Mouse (Mus musculus) cerebellum, adult 8-10 months (tissue): ENCODE data around the gene G430095P16Rik.

Experiments used
- DNase-seq: peaks from one replicate; pipeline ENCODE4 v3.0.0; 2022

G430095P16Rik gene

DNA sequence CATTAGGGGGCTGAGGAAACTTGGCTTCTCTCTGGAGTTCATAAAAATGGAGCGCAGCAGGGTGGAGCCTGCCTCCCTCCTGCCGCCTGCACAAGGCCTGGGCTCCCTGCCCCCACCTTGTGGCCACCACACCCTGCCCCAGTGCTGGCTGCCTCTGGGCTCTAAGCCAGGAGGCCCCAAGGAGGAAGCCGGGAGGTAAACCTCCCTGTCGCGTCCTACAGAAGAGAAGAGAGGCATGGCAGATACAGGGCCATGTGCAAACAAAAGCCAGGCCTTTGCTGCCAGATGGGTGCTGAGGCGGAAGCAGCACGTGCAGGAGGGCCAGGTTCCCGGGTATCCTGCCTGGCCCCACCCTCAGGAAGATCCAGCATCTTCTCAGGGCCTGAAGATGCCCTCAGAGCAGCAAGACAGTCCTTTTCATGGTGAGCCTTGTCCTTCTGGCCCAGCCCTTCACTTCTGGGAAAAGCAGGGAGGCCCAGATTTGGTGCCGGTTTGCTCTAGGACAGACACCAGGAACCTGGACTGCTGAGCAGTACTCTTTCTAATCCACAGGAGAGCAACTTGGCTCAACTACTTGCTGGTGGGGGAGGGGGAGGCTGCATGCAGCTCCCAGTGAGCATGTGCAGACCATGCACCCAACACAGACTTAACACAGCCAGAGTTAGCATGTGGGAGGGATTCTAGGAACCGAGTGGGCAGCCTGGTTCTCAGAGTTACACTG lies at the start of gene G430095P16Rik:
G430095P16Rik (plus strand) TSS at position 158 of the 721 bp plus-strand sequence.
- peak; percentile 60 for DNase-seq

DNA sequence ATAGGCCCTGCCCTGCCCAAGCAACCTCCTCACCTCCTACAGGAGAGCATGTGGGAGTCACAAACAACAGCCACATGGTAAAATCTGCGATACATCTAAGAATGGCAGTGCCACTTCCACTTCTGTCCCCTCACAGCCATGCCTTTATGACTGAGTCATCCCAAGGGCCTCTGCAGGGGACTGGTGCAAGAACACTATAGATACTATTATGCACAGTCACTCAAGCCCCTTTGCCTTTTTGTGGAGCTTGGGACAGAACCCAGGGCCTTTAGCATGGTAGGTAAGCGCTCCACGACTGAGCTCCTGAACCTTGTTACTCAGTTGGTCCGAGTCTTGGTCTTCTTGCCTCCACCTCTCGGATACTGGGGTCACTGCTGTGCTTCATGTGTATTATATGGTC lies 45.5 kb upstream of the G430095P16Rik start:
- no peak for DNase-seq

DNA sequence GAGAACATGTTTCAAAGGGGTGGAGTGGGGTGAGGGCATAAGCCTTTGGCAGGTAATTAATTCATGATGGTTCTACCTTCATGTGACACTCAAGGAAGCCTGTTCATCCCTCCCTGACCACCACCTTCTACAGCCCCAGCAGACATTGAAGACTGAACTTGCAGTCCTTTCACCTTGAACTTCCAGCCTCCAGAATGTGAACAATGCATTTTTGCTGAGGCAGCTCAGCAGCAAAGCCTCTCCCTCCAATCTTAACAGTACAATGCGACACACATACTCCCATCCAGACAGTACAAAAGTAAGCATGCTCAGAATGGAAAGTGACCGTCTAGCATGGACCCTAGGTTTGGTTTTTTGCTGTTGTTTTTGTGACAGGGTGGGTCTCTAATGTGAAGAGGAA lies 41.3 kb upstream of the G430095P16Rik start:
- no peak for DNase-seq

DNA sequence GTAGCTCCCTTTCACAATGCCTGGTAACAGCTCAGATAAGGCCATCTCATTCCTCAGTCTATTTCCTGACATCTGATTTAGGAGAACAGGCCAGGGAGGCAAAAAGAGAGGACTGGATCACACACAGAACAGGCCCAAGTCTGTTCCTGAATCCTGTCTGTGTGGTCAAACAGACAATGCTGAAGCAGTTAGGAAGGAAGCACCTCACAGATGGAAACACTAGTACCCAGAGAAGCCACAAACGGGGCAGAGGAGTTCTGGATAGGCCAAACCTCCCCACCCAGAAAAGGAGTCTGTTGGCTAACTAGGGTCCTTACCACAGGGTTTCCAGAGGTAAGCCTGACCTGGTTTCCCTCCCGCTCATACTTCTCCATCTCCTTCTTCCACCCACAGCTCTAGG lies 40.5 kb upstream of the G430095P16Rik start:
- no peak for DNase-seq

DNA sequence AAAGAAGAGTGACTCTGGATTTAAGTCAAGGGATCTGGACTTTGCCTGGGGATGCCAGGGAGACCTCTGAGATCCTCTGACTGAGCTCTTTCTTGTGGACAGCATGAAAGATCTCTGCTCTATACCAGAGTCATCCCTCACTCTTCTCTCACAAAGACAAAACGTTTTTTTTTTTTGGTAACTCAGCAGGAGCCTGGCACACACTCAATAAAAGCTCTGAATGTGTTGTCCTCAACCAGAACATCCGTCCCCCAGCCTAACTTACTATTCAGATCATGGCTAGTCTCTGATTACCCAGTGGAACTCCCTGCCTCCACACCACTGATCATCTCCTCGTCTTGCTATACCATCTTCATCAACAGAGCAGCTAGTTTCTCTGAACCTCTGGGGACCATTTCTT lies 38.3 kb upstream of the G430095P16Rik start:
- no peak for DNase-seq

DNA sequence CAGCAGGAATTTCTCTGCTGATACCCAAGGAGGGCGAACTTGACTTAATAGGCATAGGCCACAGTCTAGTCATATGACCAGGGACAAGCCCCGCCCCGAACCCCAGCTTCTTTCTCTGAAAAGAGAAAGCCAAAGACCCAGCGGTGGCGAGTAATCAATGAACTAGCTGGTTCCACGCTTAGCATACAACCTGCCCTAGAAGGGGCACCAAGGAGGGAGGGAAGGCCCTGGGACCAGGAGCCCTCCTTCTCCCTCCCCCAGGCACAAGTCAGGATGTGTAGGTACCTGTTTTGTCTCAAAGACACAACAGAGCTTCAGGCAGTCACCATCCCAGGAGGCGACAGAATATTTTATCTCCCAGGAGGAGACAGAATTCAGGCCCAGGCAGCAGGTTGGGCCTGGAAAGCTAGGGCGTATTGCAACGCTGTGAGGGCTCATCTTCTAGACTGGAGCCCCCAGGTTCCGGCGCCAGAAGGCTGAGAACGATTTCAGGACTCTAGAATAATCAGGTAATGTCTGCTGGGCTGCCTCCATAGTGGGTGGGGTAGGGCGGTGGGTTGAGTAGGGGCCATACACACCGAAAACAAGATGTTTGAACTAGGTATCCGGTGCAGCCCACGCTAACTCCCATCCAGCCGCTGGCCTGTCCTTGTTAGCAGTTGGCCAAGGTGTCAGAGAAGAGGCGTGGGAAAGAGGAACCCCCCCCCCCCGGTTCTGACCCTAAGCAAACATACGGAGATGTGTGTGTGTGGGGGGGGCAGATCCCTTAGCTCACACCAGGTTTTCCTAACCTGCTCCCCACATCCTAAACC lies 36.4 kb upstream of the G430095P16Rik start, which contains the start of gene Trmt1:
Trmt1 (plus strand) TSS at position 117 of the 812 bp plus-strand sequence.
- DNase-seq, result no peak

DNA sequence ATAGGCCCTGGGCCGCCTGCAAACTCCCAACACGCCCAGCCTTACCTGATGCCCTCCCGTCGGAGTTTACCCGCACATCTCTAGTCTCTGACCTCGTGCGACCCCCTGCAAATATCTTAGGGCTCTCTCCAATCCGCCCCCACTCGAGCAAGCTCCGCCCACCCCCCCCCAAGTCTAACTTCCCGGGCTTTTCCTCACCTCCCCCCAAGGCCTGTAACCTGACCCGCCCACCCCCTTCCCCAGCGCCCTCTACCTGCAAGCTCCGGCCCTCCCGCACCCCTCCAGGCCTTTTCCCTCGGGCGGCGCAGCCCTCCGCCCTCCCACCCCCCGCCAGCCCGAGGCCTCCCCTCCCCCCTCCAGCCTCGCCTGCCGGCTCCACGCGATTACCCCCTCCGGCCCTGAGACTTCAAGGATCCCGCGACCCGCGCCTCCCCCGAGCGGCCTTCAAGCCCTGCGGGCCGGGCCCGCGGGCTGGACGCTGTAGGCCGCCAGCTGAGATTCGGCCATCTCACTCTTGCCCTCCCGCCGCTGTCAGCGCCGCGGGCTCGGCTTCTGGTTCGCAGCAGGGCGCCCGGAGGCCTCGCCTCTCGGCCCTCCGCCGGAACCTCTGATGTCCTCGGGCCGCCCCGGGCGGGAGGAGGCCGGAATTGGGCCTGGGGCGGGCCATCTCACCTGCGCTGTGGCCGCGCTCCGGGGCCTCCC lies 35.7 kb upstream of the G430095P16Rik start:
- DNase-seq, result no peak

DNA sequence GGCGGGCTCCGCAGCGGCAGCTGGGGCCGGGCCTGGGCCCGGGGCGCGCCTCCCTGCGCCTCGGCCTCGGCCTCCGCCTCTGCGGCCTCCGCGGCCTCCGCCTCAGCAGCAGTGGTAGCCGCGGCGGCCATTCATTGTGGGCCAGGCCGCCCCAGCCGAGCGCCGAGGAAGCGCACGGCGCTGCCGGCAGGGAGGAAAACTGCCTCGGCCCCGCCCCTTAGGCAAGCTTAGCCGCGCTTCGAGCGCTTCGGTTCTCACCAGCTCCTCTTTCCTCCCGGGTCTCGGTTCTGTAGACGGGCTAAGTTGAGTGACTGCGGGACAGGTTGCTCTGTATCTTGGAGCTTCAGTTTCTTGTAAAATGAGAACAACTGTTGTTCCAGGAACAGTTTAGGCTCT lies 35.1 kb upstream of the G430095P16Rik start, which contains the start of gene Nacc1:
Nacc1 (minus strand) TSS at position 158 of the 396 bp plus-strand sequence.
- DNase-seq, result peak; percentile 83

DNA sequence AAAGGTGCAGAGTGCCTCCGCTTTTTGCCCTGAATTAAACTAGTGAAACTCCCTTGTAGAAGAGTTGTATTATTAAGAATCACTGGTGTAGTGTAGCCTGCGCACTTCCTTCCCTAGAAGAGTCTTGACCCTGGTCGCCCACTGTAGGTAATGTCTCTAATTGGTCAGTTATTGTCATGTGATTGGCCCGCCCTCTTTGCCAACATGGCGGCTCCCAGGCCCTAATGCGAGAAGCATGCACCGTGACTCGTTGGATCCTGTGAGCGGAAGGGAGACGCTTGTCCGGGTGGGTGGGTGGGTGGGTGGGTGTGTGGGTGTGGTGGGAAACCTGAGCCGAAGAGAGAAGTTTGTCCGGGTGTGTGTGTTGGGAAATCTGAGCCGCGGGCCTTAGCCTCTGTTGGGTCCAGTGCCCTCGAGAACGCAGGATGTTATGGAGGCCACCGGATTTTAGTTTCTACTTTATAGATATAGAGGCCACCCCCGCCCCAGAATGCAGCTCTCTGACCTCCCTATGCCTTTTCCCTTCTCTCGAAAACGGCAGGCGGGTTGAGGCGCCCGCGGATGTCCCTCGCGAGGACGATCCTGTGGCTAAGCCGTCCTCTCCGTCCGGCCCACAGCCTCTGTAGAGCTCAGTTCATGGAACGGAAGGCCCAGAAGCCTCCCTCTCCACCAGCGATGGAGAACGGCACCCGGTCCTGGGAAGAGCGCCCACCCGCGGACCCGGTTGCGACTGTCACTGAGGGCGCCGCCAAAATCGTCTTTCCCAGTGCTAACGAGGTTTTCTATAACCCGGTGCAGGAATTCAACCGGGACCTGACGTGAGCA lies 33.5 kb upstream of the G430095P16Rik start:
- DNase-seq, result peak; percentile 91

DNA sequence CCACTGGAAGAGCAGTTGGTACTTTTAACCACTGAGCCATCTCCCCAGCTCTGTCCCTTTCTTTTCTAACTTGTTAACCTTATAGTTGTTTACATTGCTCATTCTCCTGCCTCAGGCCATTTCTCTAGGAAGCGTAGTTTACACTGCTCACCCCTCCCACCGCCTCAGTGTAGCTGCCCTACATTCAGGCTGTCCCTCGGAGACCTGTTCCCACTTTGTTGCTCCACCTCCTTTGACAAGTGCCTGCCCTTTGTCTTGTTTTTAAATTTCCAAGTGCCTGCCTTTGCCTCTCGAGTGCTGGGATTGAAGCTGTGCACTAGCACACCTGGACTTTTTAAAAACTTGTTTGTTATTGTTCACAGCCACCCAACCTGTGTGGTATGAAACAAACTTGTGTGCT lies 29.5 kb upstream of the G430095P16Rik start:
- no peak for DNase-seq

DNA sequence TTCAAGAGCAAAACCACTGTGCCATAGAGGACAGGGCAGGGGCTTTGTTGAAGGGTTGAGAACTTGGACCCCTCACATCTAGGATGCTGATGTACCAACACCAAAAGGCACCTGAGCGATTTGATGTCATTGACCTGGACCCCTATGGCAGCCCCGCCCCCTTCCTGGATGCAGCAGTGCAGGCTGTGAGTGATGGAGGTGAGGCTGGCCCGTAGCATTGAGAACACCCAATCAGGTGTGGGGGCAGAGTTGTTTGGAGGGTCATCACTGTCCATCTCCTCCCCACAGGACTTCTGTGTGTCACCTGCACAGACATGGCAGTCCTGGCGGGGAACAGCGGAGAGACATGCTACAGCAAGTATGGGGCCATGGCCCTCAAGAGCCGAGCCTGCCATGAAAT lies 27.7 kb upstream of the G430095P16Rik start:
- DNase-seq, result no peak

DNA sequence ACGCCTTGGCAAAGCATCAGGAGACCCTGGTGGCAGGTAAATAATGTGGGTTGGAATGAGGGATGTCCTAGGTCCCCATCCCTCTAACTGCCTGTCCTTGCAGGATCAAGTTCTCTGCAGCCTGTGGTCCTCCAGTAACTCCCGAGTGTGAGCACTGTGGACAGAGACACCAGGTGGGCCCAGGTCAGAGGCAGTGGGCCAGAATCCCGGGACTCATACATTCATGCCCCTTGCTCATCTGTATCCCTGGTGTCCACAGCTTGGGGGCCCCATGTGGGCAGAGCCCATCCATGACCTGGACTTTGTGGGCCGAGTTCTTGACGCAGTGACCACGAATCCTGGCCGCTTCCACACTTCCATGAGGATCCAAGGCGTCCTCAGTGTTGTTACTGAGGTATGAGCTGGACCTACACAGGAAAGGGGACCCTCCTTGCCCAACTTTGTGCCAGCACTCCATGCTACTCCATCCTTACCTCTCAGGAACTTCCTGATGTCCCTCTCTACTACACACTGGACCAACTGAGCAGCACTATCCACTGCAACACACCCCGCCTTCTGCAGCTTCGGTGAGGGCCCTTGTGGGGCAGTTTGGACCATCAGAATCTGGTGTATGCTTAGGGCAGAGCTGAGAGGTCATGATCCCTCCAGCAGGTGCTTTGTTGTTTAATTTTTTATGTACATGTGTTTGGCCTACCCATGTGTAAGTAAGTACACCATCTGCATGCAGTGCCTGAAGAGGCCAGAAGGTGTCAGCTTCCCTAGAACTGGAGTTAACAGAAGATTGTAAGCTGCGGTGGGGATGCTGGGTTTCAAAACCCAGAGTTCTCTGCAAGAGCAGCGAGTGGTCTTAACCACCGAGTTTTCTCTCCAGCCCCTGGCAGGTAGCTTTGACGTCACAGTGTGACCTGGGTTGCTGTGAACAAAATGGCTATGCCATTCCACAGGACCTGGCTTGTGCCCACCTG lies 25.4 kb upstream of the G430095P16Rik start:
- DNase-seq, result no peak

DNA sequence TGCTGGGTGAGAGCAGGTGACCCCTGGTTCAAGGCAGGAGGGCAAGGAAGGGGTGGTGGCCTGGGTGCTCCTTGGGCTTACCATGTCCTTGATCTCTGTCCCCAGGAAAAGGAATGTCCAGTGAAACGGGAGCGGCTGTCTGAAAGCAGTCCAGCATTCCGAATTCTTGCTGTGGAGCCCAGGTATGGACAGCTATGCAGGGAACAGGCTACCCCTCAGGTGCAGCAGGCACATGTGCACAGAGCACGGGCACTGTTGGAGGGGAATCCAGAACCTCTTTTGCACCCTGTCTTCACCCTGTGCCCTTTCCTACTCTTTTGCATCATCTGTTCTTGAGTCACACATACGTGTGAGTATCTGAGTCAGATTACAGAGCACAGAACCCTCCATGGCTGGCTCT lies 24.5 kb upstream of the G430095P16Rik start:
- DNase-seq, result no peak

DNA sequence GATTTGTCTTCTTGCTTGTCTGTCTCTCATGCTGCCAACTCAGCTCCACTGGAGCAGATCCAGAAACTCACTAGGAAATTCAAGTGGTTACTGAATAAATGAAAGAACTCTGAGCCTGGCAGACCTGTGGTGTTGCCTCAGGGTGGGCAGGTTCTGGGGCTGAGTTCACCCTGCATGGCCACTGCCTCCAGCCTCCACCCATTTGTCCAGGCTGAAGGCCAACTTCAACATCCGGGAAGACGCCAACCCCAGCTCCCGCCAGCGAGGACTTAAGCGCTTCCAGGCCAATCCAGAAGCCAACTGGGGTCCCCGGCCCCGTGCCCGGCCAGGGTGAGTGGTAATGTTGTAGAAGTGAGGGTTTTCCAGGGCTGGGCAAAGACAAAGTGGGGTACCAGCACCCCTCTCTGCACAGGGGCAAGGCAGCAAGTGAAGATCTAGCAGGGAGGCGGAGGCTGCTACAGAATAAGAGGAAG lies 23.8 kb upstream of the G430095P16Rik start:
- peak; percentile 32 for DNase-seq

DNA sequence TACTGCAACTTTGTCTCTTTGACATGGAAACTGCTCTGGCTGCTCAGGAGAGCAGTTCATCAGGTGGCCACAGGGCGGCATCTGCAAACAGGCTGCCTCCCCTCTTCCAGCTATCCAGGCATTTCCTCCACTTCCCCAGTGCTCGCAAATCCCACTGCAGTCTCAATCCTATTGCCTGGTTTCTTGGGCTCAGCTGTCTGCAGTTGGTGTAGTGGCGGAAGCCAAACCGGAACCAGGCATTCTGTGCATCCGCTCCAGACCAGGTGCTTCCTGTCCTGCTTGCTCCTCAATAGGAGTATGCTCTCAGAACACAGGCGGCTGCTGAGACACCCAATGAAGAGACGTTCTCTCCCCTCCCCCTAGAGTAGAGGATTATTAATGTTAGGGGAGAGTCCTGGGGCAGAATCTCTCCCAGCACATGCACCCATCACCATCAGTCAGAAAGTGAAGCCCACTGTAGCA lies 22.9 kb upstream of the G430095P16Rik start:
- peak; percentile 52 for DNase-seq

DNA sequence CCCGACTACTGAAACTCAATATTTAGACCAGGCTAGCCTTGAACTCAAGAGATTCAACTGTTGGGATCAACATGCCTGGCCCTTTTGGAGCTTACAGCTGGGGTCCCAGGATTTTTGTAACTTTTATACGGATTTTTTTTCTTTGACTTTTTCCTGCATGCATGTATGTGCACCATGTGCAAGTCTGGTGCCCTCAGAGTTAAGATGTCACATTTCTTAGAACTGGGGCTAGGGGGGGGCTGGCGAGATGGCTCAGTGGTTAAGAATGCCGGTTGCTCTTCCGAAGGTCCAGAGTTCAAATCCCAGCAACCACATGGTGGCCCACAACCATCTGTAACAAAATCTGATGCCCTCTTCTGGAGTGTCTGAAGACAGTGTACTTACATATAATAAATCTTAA lies 22.3 kb upstream of the G430095P16Rik start:
- DNase-seq, result no peak

DNA sequence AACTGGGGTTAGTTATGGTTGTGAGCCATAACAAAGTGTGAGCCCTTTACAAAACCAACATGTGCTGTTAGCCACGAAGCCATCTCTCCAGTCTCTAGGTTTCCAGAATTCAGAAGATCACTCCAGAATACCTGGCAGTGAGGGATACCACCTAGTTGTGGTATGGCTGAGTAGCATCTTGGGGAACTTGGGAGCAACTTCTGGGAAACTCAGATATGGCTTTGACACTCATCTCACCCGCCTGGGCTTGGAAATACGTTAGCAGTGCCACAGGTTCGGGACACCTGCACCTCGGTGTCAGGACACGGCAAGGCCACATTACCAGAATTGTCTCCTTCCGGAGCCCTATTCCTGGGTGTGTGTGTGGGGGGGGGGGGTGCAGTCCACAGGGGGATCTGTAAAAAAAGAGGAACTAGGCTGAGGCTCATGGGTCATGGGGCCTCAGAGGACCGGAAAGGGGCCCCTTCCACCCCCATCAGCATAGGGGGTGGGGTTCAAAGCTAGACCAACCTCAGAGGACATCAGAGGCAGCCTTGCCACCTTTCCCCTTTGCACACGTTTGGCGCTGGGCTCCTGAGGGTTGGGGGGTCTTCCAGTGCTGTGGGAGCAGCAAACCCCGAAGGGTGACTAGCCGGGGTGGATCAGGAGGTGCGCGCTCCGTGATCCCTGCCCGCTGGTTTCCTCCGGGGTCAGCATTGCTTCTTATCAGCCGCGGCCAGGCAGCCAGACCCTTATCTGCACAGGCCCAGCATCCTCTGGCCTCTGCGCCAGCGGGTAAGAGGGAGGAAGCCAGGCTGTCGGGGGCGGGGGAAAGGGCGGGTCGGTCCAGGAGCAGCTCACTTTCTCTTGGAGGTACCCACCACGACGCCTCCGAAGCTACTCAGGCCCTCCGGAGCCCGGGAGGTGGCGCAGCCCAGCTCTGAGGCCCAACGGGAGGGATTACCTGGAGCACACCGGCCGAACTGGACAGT lies 21.6 kb upstream of the G430095P16Rik start, which contains the start of gene Lyl1:
Lyl1 (plus strand) TSS at position 517 of the 971 bp plus-strand sequence.
- peak; percentile 17 for DNase-seq

DNA sequence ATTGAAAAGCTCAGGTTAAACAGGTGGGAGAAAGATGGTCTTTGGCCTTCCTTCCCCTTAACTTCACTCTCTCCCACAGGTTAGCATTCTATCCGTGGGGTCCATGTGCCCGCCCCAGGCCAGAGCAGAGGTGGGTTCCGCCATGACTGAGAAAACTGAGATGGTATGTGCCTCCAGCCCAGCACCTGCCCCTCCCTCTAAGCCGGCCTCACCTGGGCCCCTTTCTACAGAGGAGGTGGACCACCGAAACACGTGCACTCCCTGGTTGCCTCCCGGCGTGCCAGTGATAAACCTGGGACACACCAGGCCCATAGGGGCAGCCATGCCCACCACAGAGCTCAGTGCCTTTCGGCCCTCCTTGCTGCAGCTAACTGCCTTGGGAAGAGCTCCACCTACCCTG lies 20.2 kb upstream of the G430095P16Rik start:
- DNase-seq, result peak; percentile 17

DNA sequence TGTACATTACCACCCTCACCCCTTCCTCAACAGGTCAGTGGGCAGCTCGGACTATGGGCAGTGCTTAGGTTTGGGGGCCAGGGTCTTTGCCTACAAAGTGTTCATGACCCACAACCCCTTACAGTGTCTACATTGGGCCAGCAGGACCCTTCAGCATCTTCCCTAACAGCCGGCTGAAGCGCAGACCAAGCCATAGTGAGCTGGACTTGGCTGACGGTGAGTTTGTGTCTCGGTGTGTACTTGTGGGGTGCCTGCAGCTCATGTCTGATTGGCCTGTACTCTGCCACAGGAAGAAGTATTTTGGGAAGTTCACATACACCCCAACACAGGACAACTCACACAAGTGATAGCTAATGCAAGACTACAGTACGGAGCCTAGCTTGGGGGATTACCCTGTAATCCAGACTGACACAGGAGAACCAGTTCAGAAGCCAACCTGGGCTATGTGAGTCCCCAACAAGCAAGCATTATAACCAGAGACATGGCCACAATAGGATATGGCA lies 19.8 kb upstream of the G430095P16Rik start:
- DNase-seq, result no peak
